Mouse (Mus musculus) hindbrain, embryonic 15.5 days (tissue): ENCODE results near the gene Sprr2i. TPM values are rescaled to one million over a fixed set of nuclear protein-coding genes. Genes with fewer than 3 reads are reported as not detected.

Experiments
- polyA plus RNA-seq: library from polyadenylated mRNA; unstranded; fragments of >200 nt; fragmentation: Nextera tagmentation; extraction: Ambion mirVana; gene quantifications from 2 replicates; pipeline ENCODE4 v1.2.1, GENCODE M21; 2015

Sprr2i gene
- polyA plus RNA-seq, 1 experiment from 2014 or later: not detected

Other genes starting within 250 kb of the Sprr2i start
- not detected in 2 replicates for gene Sprr2a1, start 192.2 kb upstream of the Sprr2i start, polyA plus RNA-seq
- 0.29 TPM in 1 of 2 replicates, not detected in the other for gene Sprr2a2, start 192.1 kb upstream of the Sprr2i start, polyA plus RNA-seq
- gene Sprr2a3, start 122.6 kb upstream of the Sprr2i start, polyA plus RNA-seq: not detected in 2 replicates
- gene Sprr2b, start 91.4 kb upstream of the Sprr2i start, polyA plus RNA-seq: 0.63 TPM in 1 of 2 replicates, not detected in the other
- not detected in 2 replicates for gene Sprr2d, start 68.9 kb upstream of the Sprr2i start, polyA plus RNA-seq
- not detected in 2 replicates for gene Sprr2e, start 55.8 kb upstream of the Sprr2i start, polyA plus RNA-seq
- gene Sprr2f, start 42.8 kb upstream of the Sprr2i start, polyA plus RNA-seq: not detected in 2 replicates
- not detected in 2 replicates for gene Sprr2h, start 22.3 kb upstream of the Sprr2i start, polyA plus RNA-seq
- gene Sprr2j-ps, start 10.1 kb downstream of the Sprr2i start, polyA plus RNA-seq: not detected in 2 replicates
- 6.2 and 10.3 TPM in 2 replicates for gene Gm9774, start 21.4 kb downstream of the Sprr2i start, polyA plus RNA-seq
- gene Sprr2k, start 24.6 kb downstream of the Sprr2i start, polyA plus RNA-seq: not detected in 2 replicates
- not detected in 2 replicates for gene Sprr1b, start 30.8 kb downstream of the Sprr2i start, polyA plus RNA-seq
- not detected in 2 replicates for gene Sprr3, start 50.7 kb downstream of the Sprr2i start, polyA plus RNA-seq
- not detected in 2 replicates for gene Sprr1a, start 77.9 kb downstream of the Sprr2i start, polyA plus RNA-seq
- gene Sprr4, start 92.5 kb downstream of the Sprr2i start, polyA plus RNA-seq: not detected in 2 replicates
- gene 2310046K23Rik, start 126.5 kb downstream of the Sprr2i start, polyA plus RNA-seq: not detected in 2 replicates
- gene Ivl, start 165.7 kb downstream of the Sprr2i start, polyA plus RNA-seq: not detected in 2 replicates
- gene Smcp, start 181.0 kb downstream of the Sprr2i start, polyA plus RNA-seq: not detected in 2 replicates
- gene 2210017I01Rik, start 199.5 kb downstream of the Sprr2i start, polyA plus RNA-seq: not detected in 2 replicates
- gene Lce6a, start 213.7 kb downstream of the Sprr2i start, polyA plus RNA-seq: not detected in 2 replicates
- gene Lce1a1, start 240.3 kb downstream of the Sprr2i start, polyA plus RNA-seq: not detected in 2 replicates
- not detected in 2 replicates for gene Lce1b, start 248.9 kb downstream of the Sprr2i start, polyA plus RNA-seq